ENCODE assay signal across 29 mouse cellular contexts in the genomic region with DNA sequence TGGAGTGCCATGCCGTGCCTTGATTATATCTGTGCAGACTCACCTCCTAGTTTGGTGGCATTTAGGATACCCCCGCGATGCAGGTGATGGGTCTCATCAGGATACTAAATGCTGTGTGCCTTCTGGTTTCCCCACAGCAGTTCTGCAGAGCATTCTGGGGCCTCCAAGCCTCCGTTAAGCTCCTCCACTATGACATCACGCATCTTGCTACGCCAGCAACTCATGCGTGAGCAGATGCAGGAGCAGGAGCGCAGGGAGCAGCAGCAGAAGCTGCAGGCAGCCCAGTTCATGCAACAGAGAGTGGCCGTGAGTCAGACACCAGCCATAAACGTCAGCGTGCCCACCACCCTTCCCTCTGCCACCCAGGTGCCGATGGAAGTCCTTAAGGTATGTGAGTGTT.
DNase-seq lines count a peak whose midpoint lies in the region; ATAC-seq and TF ChIP-seq lines count a peak whose summit lies in the region.
"Had no signal": no experiment of that assay in that cellular context is flagged by ENCODE, and none has a peak within 500 bp of the region (broad histone marks: within the 10 kb centered on the region; RNA-seq: fewer than 3 reads in every experiment).

No protein-coding gene starts in this region.

- H3K27ac ChIP-seq in hindbrain, embryonic 13.5 days: 0 out of 2 replicates have a peak overlapping the region, but pooled peaks have one; percentile 44
- H3K27ac ChIP-seq in hindbrain, embryonic 11.5 days (ENCODE audit: low read depth, low read length): no peak overlapping the region
- no peak overlapping the region for H3K27ac ChIP-seq in forebrain, embryonic 11.5 days (ENCODE audit: low read depth, low read length)
- H3K27ac ChIP-seq in forebrain, postnatal 0 days (ENCODE audit: low read depth, low read length): no peak overlapping the region
- H3K27ac ChIP-seq: embryonic facial prominence, embryonic 13.5 days; hindbrain, embryonic 10.5 days; left cerebral cortex, adult 2 months; limb, embryonic 13.5 days; liver, embryonic 12.5 days; stomach, embryonic 15.5 days had no signal

- no peaks in the 10 kb centered on the region for H3K36me3 ChIP-seq in hindbrain, embryonic 13.5 days
- no peaks in the 10 kb centered on the region for H3K36me3 ChIP-seq in hindbrain, embryonic 11.5 days (ENCODE audit: control insufficient read depth, insufficient read depth, low read length)
- H3K36me3 ChIP-seq in forebrain, embryonic 11.5 days (ENCODE audit: control insufficient read depth, insufficient read depth, low read length): no peaks in the 10 kb centered on the region
- H3K36me3 ChIP-seq in forebrain, postnatal 0 days (ENCODE audit: insufficient read depth): no peaks in the 10 kb centered on the region
- H3K36me3 ChIP-seq: embryonic facial prominence, embryonic 13.5 days; hindbrain, embryonic 10.5 days; limb, embryonic 13.5 days; liver, embryonic 12.5 days; stomach, embryonic 15.5 days had no signal

- TF ChIP-seq CTCF in forebrain, postnatal 0 days (IDR thresholded peaks at IDR 0.05; ENCODE audit: low read depth): no peak

- no peaks in the 10 kb centered on the region for H3K27me3 ChIP-seq in hindbrain, embryonic 13.5 days
- H3K27me3 ChIP-seq in hindbrain, embryonic 11.5 days (ENCODE audit: control insufficient read depth, insufficient read depth, low read length): no peaks in the 10 kb centered on the region
- H3K27me3 ChIP-seq in forebrain, embryonic 11.5 days (ENCODE audit: control insufficient read depth, insufficient read depth, low read length): peaks cover 16% of the 10 kb centered on the region
- peaks cover 9% of the 10 kb centered on the region; the same call in 1 of the 2 replicates for H3K27me3 ChIP-seq in forebrain, postnatal 0 days (ENCODE audit: insufficient read depth, low read length)
- H3K27me3 ChIP-seq: embryonic facial prominence, embryonic 13.5 days; limb, embryonic 13.5 days; liver, embryonic 12.5 days; Patski; stomach, embryonic 15.5 days had no signal

- ATAC-seq in hindbrain, embryonic 13.5 days (ENCODE audit: low FRiP score): no peak
- ATAC-seq in hindbrain, embryonic 11.5 days (ENCODE audit: low FRiP score): no peak
- no peak for ATAC-seq in forebrain, embryonic 11.5 days (replicated peaks; ENCODE audit: low FRiP score)
- ATAC-seq in forebrain, postnatal 0 days: no peak
- ATAC-seq: intestine, embryonic 16.5 days; liver, embryonic 12.5 days; lung, postnatal 0 days; midbrain, embryonic 16.5 days; Patski had no signal

- no peaks in the 10 kb centered on the region for H3K9me3 ChIP-seq in hindbrain, embryonic 13.5 days
- H3K9me3 ChIP-seq in hindbrain, embryonic 11.5 days (ENCODE audit: control insufficient read depth, low read length): no peaks in the 10 kb centered on the region
- no peaks in the 10 kb centered on the region for H3K9me3 ChIP-seq in forebrain, embryonic 11.5 days (ENCODE audit: control insufficient read depth, low read length)
- H3K9me3 ChIP-seq in forebrain, postnatal 0 days (ENCODE audit: low read length): no peaks in the 10 kb centered on the region
- H3K9me3 ChIP-seq: embryonic facial prominence, embryonic 13.5 days; hindbrain, embryonic 10.5 days; limb, embryonic 13.5 days; liver, embryonic 12.5 days; stomach, embryonic 15.5 days had no signal

- no peak for DNase-seq in hindbrain, embryonic 11.5 days (ENCODE audit: low spot score)
- peak; percentile 64 for DNase-seq in forebrain, embryonic 11.5 days (ENCODE audit: low spot score)
- peak; percentile 26 for DNase-seq in forebrain, postnatal 0 days
- DNase-seq in heart, adult 8-10 months (ENCODE audit: low spot score): no peak
- no peak for DNase-seq in layer of hippocampus, adult 18-20 months (ENCODE audit: low spot score in 2 of 2)
- no peak for DNase-seq in adrenal gland, postnatal 36 days
- DNase-seq: adrenal gland, postnatal 10 days; cerebellum, adult 11-12 months; cerebellum, adult 9-11 months; embryo, embryonic 11 days; gastrocnemius, postnatal 10 days; heart, postnatal 14 days; kidney, adult 8-10 months; kidney, postnatal 14 days; lung, adult 18-20 months; lung, postnatal 4 days; right cerebral cortex, postnatal 25 days; thymus, postnatal 14 days had no signal

- no peak overlapping the region for H3K9ac ChIP-seq in hindbrain, embryonic 13.5 days
- H3K9ac ChIP-seq in hindbrain, embryonic 11.5 days (ENCODE audit: low read depth, low read length): no peak overlapping the region
- no peak overlapping the region for H3K9ac ChIP-seq in forebrain, embryonic 11.5 days (ENCODE audit: low read length)
- no peak overlapping the region for H3K9ac ChIP-seq in forebrain, postnatal 0 days
- H3K9ac ChIP-seq: embryonic facial prominence, embryonic 13.5 days; limb, embryonic 13.5 days; liver, embryonic 12.5 days; stomach, embryonic 15.5 days had no signal

- no peak overlapping the region for H3K4me3 ChIP-seq in hindbrain, embryonic 13.5 days
- H3K4me3 ChIP-seq in hindbrain, embryonic 11.5 days (ENCODE audit: low read depth, low read length): no peak overlapping the region
- H3K4me3 ChIP-seq in forebrain, embryonic 11.5 days (ENCODE audit: low read depth, low read length): no peak overlapping the region
- no peak overlapping the region for H3K4me3 ChIP-seq in forebrain, postnatal 0 days (ENCODE audit: low read depth, low read length)
- H3K4me3 ChIP-seq: embryonic facial prominence, embryonic 13.5 days; hindbrain, embryonic 10.5 days; left cerebral cortex, adult 2 months; limb, embryonic 13.5 days; liver, embryonic 12.5 days; stomach, embryonic 15.5 days had no signal

- 85% methylated on average over 12 of the region's 12 CpGs for WGBS in hindbrain, embryonic 13.5 days
- 89% methylated on average over 12 of the region's 12 CpGs for WGBS in hindbrain, embryonic 11.5 days
- WGBS in forebrain, embryonic 11.5 days: 50% methylated on average over 12 of the region's 12 CpGs
- 31% methylated on average over 12 of the region's 12 CpGs for WGBS in forebrain, postnatal 0 days

- H3K4me1 ChIP-seq in hindbrain, embryonic 13.5 days (replicated peaks): peaks cover 12% of the 10 kb centered on the region; the same call in 1 of the 2 replicates
- H3K4me1 ChIP-seq in hindbrain, embryonic 11.5 days (replicated peaks; ENCODE audit: control insufficient read depth, insufficient read depth, low read length): no peaks in the 10 kb centered on the region
- peaks cover 9% of the 10 kb centered on the region for H3K4me1 ChIP-seq in forebrain, embryonic 11.5 days (replicated peaks; ENCODE audit: control insufficient read depth, insufficient read depth, low read length)
- H3K4me1 ChIP-seq in forebrain, postnatal 0 days (ENCODE audit: insufficient read depth): peaks cover 6% of the 10 kb centered on the region; the same call in 1 of the 2 replicates
- H3K4me1 ChIP-seq: embryonic facial prominence, embryonic 13.5 days; liver, embryonic 12.5 days; stomach, embryonic 15.5 days had no signal

- H3K4me2 ChIP-seq in hindbrain, embryonic 13.5 days: no peak overlapping the region
- H3K4me2 ChIP-seq in hindbrain, embryonic 11.5 days (replicated peaks; ENCODE audit: low read depth, low read length): no peak overlapping the region
- peak overlapping the region; percentile 31; the same call in 1 of the 2 replicates for H3K4me2 ChIP-seq in forebrain, embryonic 11.5 days (ENCODE audit: low read depth, low read length, severe bottlenecking)
- no peak overlapping the region for H3K4me2 ChIP-seq in forebrain, postnatal 0 days (ENCODE audit: low read depth)
- H3K4me2 ChIP-seq: embryonic facial prominence, embryonic 13.5 days; limb, embryonic 13.5 days; liver, embryonic 12.5 days; stomach, embryonic 15.5 days had no signal

Comparison
In these comparisons a context has a peak if more than half of its experiments do, and no peak if none do; other contexts are left out.
1. DNase-seq: peak in forebrain, embryonic 11.5 days (single experiment) and forebrain, postnatal 0 days (single experiment); none in hindbrain, embryonic 11.5 days (single experiment), heart, adult 8-10 months (single experiment), layer of hippocampus, adult 18-20 months (0 of 2) and adrenal gland, postnatal 36 days (0 of 2).